Mouse (Mus musculus) E14TG2a.4 (cell line): ENCODE results near the gene Adgrl2.

Source experiments
- H3K27me3 ChIP-seq: 2 replicates; pipeline ENCODE4 v1.6.1; 2014; ENCODE audit warnings: low read length, control low read depth; ENCODE audit not compliant: insufficient read depth
- H3K36me3 ChIP-seq: 2 replicates; pipeline ENCODE4 v1.6.1; 2014; ENCODE audit warnings: low read length, control low read depth; ENCODE audit not compliant: insufficient read depth
- H3K4me1 ChIP-seq: replicated peaks from 2 replicates; pipeline ENCODE4 v1.6.1; 2014; ENCODE audit warnings: low read depth, low read length, control low read depth
- H3K4me3 ChIP-seq: replicated peaks from 2 replicates; pipeline ENCODE4 v1.5.1; 2014; ENCODE audit warnings: mild to moderate bottlenecking, low read length
- H3K9me3 ChIP-seq: 2 replicates; pipeline ENCODE4 v1.6.1; 2014; ENCODE audit warnings: low read length, control low read depth
- CTCF ChIP-seq: conservative IDR thresholded peaks from 2 replicates; pipeline ENCODE4 v1.5.1; 2014; ENCODE audit warnings: low read length
- NANOG ChIP-seq: IDR thresholded peaks from 2 replicates; pipeline ENCODE4 v1.6.1; 2014; ENCODE audit warnings: borderline replicate concordance, low read length, mixed read lengths
- POU5F1 ChIP-seq: IDR thresholded peaks from 2 replicates; pipeline ENCODE4 v1.6.1; 2014; ENCODE audit warnings: low read length, borderline replicate concordance

The Adgrl2 gene

DNA sequence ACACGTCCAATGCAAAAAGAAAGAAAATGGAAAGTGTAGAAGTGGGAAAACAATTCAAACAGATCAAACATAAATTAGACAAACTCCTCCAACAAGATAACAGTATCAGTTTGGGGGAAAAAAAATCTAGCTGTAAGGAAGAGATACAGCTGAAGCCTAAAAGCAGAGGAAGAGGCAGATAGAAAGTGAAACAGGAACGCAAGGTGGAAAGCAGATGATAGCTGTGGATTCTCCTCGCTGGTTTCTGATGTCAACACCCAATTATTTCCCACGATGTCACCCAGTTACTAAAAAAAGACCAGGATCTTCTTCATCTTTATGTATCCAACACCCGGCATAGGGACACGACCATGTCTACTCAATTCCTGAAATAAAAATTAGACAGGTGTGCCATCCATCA is 220.0 kb downstream of the Adgrl2 start:
- no peaks in the 10 kb centered on the region for H3K36me3 ChIP-seq
- H3K4me3 ChIP-seq, result no peak overlapping the region
- no peaks in the 10 kb centered on the region for H3K4me1 ChIP-seq
- no peaks in the 10 kb centered on the region for H3K27me3 ChIP-seq
- TF ChIP-seq POU5F1, result no peak
- TF ChIP-seq NANOG, result no peak
- TF ChIP-seq CTCF, result no peak
- H3K9me3 ChIP-seq, result no peaks in the 10 kb centered on the region
